Mouse (Mus musculus) thymus, adult 2 months (tissue): Measurements from ENCODE around the gene Arhgap25. TPM values are rescaled to one million over a fixed set of nuclear protein-coding genes. Genes with fewer than 3 reads are reported as not detected.

Experiments
- DNase-seq: peaks from one replicate; pipeline ENCODE4 v3.0.0; 2021
- H3K27ac ChIP-seq: fragments of 200-500 bp; 2 replicates; pipeline ENCODE4 v1.5.1; 2012; ENCODE audit warnings: low read length, control low read depth; ENCODE audit not compliant: control insufficient read depth, insufficient read depth
- H3K27me3 ChIP-seq: fragments of 200-500 bp; 2 replicates; pipeline ENCODE4 v1.6.1; 2012; ENCODE audit warnings: mild to moderate bottlenecking, low read length, moderate library complexity, mixed read lengths; ENCODE audit not compliant: control insufficient read depth, insufficient read depth
- H3K36me3 ChIP-seq: fragments of 200-500 bp; 2 replicates; pipeline ENCODE4 v1.6.1; 2012; ENCODE audit warnings: mild to moderate bottlenecking, low read length, moderate library complexity; ENCODE audit not compliant: control insufficient read depth, insufficient read depth
- H3K4me1 ChIP-seq: fragments of 200-500 bp; replicated peaks from 2 replicates; pipeline ENCODE4 v1.6.1; 2012; ENCODE audit warnings: low read length; ENCODE audit not compliant: control insufficient read depth, insufficient read depth
- H3K4me3 ChIP-seq: fragments of 200-500 bp; 2 replicates; pipeline ENCODE4 v1.5.1; 2012; ENCODE audit warnings: mild to moderate bottlenecking, low read length, control low read depth, moderate library complexity; ENCODE audit not compliant: control insufficient read depth, insufficient read depth
- CTCF ChIP-seq: fragments of 200-500 bp; IDR thresholded peaks from 2 replicates; pipeline ENCODE4 v1.5.1; 2012; ENCODE audit warnings: mild to moderate bottlenecking, control low read depth, low read length, moderate library complexity, borderline replicate concordance; ENCODE audit not compliant: control insufficient read depth, poor library complexity, insufficient read depth; ENCODE audit errors: extremely low read depth
- POLR2A ChIP-seq: fragments of 200-500 bp; IDR thresholded peaks from 2 replicates; pipeline ENCODE4 v1.6.1; 2012; ENCODE audit warnings: mild to moderate bottlenecking, low read length, control low read depth, moderate library complexity; ENCODE audit not compliant: control insufficient read depth, poor library complexity, insufficient read depth; ENCODE audit errors: extremely low read depth
- WGBS: fragments of 180-500 bp; shearing (Covaris S2); methylation state at CpG from one replicate; pipeline ENCODE4 v1.1.7; 2018; 5-methylcytosine and 5-hydroxymethylcytosine counted together
- polyA plus RNA-seq: library from polyadenylated mRNA; depleted of rRNA; stranded (reverse); fragments of >200 nt; gene quantifications from 2 replicates; pipeline ENCODE4 v1.2.3, GENCODE M21; 2012

Gene Arhgap25
- polyA plus RNA-seq, 1 experiment: 17.2 TPM

DNA sequence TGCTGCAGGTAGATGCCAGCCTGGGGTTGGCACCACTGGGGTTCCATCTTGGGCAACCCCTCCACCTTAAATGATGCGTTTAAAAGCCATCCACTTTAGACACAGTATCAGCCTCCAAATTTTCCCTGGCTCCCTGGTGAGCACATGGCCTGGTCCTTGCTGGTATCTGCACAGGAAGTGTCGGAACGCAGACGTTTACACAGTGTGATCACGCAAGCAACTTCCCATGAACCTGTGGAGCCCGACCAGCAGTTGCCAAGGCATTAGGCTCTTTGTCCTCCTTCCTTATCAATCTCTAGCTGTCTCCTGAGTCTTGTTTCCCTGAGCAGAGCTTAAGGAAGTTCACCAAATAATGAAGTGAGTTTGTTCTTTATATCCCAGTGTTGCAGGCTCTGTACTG, 77.6 kb downstream of the Arhgap25 start:
- 92% methylated on average over 6 of the region's 6 CpGs for WGBS
- Histone ChIP-seq H3K4me1 (no peaks in the 10 kb centered on the region), H3K27ac (no peak overlapping the region), H3K27me3 (no peaks in the 10 kb centered on the region), H3K4me3 (no peak overlapping the region), H3K36me3 (peaks cover 20% of the 10 kb centered on the region)
- no peak for DNase-seq
- no peak for TF ChIP-seq CTCF
- no peak for TF ChIP-seq POLR2A

DNA sequence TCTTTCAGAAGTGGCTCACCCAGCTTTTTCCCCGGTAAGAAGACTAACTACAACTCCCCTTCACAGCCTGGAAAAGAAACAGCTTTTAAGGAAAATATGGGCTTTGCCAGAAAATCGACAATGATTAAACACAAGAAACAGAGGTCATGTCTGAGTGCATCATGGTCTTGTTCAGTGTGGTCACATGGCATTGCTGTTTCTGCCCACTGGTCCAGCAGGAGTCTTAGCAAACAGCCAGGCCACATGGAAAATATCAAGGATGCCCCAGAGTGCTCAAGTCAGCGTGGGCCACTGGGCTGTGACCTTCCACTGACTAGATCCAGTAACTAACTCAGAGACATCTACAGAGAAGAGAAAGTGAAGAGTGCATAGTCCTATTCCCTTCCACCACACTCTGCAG, 81.3 kb downstream of the Arhgap25 start:
- no peaks in the 10 kb centered on the region for H3K36me3 ChIP-seq
- DNase-seq: no peak
- no peaks in the 10 kb centered on the region for H3K4me1 ChIP-seq
- no peaks in the 10 kb centered on the region for H3K27me3 ChIP-seq
- TF ChIP-seq POLR2A (no peak), CTCF (no peak)
- no peak overlapping the region for H3K4me3 ChIP-seq
- WGBS: 86% methylated on average over 3 of the region's 3 CpGs
- no peak overlapping the region for H3K27ac ChIP-seq

DNA sequence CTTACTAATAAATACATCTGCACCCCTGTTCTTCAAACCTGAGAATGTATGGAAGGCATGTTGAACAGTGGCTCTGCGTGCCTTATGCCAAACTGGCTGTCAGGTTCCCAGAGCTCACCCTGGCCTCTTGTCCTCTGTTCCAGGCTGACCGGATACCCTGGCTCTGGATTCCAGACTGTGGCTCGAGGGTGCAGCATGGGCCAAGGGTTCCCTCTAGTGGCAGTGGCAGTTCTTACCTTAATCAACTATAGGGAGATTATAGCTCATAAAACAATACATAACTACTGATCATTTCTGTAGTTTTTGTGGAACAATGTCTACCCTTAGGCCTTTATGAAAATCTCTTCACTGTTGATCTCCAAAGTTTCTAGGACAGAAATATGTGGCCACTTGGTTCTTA, 82.0 kb downstream of the Arhgap25 start:
- H3K27ac ChIP-seq: no peak overlapping the region
- no peaks in the 10 kb centered on the region for H3K36me3 ChIP-seq
- peak; percentile 40 for DNase-seq
- WGBS: 45% methylated on average over 3 of the region's 3 CpGs
- TF ChIP-seq CTCF (no peak), POLR2A (no peak)
- H3K4me3 ChIP-seq: no peak overlapping the region
- H3K27me3 ChIP-seq: no peaks in the 10 kb centered on the region
- H3K4me1 ChIP-seq: no peaks in the 10 kb centered on the region; the same call in 1 of the 2 replicates

DNA sequence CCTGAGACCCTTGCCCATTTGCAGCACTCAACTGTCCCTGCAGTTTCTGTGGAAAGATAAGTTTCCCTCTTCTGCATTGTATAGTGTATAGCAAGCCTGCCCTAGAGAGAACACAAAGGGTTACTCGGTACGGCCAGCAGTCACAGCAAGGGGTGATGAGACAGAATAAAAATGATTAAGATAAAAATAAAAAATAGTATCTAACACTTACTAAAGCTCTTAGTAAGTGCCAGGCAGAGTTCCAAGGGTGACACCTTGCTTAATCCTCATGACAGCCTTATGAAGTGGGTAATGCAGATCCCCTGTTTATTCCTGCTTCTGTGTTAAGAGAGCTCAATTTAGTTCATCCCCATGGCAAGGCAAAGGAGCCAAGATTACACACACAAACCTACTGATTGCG, 83.5 kb downstream of the Arhgap25 start:
- H3K4me1 ChIP-seq: no peaks in the 10 kb centered on the region; the same call in 1 of the 2 replicates
- no peak overlapping the region for H3K4me3 ChIP-seq
- 94% methylated on average over 3 of the region's 3 CpGs for WGBS
- H3K27ac ChIP-seq: no peak overlapping the region
- no peak for DNase-seq
- H3K27me3 ChIP-seq: no peaks in the 10 kb centered on the region
- TF ChIP-seq CTCF: no peak
- TF ChIP-seq POLR2A: no peak
- no peaks in the 10 kb centered on the region for H3K36me3 ChIP-seq

DNA sequence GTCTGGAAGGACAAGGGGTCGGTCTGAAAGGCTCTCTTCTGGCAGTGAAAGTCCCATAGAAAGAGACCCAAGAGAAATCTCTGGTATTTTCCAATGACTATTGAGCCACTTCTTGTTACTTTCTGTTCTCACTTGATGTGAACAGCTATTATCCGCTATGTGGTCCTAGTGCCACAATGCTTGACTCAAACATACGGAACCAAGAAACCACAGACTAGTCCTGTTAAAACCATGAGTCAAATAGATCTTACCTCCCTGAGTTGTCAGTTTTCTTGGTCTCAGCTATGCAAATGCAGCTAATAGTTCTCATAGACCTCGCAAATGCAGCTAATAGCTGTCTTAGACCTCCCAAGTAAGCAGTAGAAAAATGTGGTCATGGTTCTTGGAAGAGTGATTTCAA, 85.8 kb downstream of the Arhgap25 start:
- Histone ChIP-seq H3K4me3 (no peak overlapping the region), H3K27me3 (no peaks in the 10 kb centered on the region), H3K36me3 (no peaks in the 10 kb centered on the region), H3K27ac (no peak overlapping the region), H3K4me1 (no peaks in the 10 kb centered on the region; the same call in 1 of the 2 replicates)
- no peak for DNase-seq
- WGBS: 39% methylated on average over 4 of the region's 4 CpGs
- TF ChIP-seq POLR2A (no peak), CTCF (no peak)

DNA sequence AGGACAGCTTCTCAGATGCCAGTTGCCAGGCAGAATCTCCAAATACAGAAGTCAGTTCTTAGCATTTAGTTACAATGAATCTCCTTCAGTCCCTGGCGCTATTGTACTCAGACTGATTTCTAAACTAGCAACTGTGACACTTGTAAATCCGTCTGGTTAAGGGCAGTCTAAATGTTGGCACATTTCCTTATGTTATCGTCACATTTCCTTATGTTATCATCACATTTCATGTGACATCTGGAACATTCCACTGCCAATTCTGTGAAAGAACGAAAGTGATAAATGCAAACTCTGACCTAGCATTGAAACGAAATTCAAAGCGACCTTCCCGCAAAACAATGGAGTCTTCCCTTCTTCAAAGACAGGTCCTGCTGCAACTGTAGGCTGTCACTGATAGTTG, 87.8 kb downstream of the Arhgap25 start:
- Histone ChIP-seq H3K27me3 (no peaks in the 10 kb centered on the region), H3K4me3 (no peak overlapping the region), H3K4me1 (no peaks in the 10 kb centered on the region; the same call in 1 of the 2 replicates), H3K27ac (no peak overlapping the region), H3K36me3 (no peaks in the 10 kb centered on the region)
- WGBS: 93% methylated on average over 7 of the region's 7 CpGs
- TF ChIP-seq POLR2A (no peak), CTCF (no peak)
- no peak for DNase-seq

DNA sequence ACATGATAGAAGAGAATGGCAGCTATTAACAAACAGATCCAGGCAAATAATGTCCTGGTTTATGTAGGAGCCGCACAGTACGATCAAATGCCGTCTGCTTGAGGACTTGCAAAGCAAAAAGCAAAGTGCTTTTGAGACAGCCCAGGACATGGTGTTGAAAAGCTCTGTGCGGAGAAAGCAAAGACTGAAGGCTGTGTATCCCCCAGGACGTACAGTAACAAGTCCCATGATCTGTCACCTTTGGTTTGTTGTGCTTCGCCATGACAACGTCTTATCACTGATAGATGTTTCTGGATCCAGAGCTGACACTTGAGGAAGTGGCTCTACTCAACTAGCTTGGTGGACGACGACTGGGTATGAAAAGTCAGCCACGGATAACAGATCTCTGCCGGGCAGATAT, 89.8 kb downstream of the Arhgap25 start:
- Histone ChIP-seq H3K27ac (no peak overlapping the region), H3K4me3 (no peak overlapping the region), H3K27me3 (no peaks in the 10 kb centered on the region), H3K36me3 (no peaks in the 10 kb centered on the region), H3K4me1 (no peaks in the 10 kb centered on the region; the same call in 1 of the 2 replicates)
- TF ChIP-seq CTCF (no peak), POLR2A (no peak)
- no peak for DNase-seq
- 94% methylated on average over 11 of the region's 11 CpGs for WGBS
